Mouse (Mus musculus): ENCODE measurements around the gene Sf3a2. TPM values are rescaled to one million over a fixed set of nuclear protein-coding genes. Genes with fewer than 3 reads are reported as not detected.

The Sf3a2 gene
- 31.2 TPM for polyA plus RNA-seq (2014; fragmentation: Illumina TruSeq; extraction: RNeasy Lipid Tissue Mini Kit (QIAGEN cat#74804); ENCODE audit: low read depth, low replicate concordance)

DNA sequence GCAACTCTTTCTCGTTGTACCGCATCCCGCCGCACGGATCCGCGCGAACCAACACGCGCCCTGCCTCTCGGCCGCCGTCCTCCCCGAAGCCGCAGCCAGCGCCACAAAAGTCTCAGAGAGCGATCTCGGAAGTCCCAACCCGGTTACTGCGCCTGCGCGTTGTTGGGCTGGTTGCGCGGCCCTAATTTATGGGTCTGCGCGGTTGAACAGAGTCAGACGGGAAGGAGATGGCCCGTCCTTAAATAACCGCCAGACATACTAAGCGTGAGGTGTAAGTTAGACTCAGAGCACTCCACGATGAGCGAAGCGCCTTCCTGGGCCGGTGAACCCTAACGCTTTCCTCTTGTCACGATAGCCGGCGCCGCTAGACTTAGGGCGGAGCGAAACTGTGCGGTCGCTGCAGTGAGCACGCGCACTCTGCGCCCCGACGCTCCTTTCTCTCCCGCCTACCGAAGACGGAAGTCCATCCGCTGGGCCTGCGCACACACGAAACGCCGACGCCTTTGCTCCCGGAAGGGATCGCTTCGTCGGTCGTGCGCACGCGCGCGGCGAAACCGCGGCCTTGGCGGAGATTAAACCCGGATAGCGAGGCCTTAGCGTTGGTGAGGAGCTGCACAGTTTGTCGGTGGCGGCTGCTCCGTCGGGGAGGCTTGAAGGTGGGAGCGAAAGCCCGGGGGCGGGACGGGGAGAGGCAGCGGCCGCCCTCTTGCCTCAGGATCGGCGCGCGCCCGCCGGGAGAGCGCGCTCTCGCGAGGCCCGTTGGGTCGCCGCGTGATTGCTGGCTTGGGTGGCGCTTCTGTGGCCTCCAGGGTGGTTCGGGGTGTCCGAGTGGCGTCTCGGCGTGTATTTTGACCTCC is at the start of gene Sf3a2, which contains the start of gene Plekhj1:
Gene Sf3a2, plus strand, starts transcription at position 49 of the 857 bp plus-strand sequence.
Gene Plekhj1, minus strand, starts transcription at position 477 of the 857 bp plus-strand sequence.

DNA sequence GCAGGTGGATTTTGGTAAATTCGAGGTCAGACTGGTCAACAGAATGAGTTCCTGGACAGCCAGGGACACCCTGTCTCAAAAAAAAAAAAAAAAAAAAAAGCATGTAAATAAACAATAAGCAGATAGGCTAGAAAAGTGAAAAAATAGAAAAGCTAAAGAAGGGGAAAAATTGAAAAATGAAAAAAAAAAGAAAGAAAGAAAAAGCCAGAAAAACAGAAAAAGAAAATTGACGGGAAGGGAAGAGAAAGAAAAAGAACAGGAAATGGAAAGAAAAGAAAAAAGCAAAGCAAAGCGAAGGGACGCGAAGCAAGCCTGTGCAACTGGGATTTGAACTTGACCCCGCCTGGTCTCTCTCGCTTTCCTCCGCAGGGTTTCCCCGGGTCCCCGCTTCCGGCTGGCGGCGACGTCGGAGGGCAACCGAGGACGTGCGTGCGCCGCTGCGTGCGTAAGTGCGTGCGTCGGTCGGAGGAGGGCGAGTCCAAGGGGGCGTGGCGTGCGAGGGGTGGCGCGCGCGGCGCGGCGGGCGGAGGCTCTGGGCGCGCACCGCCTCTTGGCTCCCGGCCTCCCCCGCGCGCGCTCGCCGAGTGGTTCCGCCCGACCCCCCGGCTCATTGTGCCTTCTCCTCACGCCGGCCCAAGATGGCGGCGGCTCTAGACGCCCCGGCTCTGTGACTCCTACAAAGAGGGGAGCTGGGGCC is 43.3 kb upstream of the Sf3a2 start, which contains the start of gene Dot1l:
Gene Dot1l, plus strand, starts transcription at position 613 of the 697 bp plus-strand sequence.

DNA sequence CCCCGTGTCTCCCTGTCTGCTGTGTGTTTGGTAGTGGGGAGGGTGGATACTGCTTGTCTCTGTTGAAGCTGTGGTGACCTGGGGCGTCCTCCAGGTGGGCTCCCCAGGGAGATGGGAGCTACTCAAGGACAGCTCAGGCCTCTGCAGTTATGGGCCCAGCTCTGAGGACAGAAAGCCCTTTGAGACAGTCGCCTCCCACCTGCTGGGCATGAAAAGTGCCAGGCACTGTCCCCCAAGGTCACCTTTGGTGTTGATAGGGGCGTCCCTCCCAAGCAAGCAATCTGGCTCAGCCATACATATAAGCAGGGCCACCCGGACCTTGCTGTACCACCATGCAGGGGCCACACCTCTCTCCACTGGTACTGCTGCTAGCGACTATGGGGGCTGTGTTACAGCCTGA is 6.9 kb downstream of the Sf3a2 start, which contains the start of gene Amh:
Gene Amh, plus strand, starts transcription at position 328 of the 400 bp plus-strand sequence.

DNA sequence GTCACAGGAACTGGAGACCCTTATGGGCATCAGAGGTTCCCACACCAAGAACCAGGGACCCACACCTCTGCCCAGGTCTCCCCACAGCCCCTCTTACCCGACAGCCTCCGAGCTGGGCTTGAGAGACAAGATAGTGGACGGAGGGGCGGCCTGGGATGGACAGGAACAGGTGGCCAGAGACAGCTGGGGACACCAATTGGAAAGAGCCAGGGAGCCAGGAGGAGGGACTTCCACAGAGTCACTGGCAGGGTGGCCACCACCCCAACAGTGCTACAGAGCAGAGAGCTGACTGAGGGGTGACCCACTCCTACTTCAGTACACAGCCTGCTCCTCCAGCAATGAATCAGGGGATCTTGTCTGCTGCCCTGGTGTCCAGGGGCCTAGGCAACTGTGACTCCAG is 15.4 kb downstream of the Sf3a2 start, which contains the start of gene Jsrp1:
Gene Jsrp1, minus strand, starts transcription at position 133 of the 400 bp plus-strand sequence.

DNA sequence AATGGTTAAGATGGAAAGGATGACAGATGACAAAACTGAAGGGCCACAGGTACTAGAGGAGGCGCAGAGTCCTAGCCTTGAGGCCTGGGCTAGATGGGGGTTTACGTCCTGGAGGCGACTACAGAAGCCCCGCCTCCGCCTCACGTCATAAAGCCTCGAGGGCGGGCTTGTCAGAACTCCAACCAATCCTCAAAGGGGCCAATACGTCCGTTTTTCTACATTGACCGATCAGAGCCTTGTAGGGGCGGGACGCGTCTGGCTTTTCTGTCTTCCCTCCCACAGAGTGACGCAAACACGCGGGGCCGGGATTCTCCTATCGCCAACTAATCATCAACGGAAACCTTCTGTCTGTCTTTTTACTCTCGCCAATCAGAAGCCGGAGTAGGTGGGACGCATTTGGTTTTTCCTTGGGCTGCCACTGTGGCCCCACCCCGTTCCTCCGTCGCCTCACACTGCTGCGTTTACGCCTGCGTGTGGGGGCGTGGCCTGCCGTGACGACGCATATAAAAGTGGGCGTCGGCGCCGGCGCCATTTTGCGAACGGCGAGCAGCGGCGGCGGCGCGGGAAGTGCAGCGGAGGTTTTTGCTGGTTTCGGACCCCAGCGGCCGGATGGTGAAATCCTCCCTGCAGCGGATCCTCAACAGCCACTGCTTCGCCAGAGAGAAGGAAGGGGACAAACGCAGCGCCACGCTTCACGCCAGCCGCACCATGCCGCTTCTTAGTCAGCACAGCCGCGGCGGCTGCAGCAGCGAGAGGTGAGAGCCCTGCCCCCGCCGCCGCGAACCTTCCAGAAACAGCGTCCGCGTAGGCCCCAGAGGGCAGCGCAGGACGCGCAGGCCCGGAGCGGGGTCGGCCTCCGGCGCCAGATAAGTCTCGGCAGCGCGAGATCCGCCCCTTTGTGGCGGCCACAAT is 28.4 kb downstream of the Sf3a2 start, which contains the start of gene Oaz1:
Gene Oaz1, plus strand, starts transcription at position 506 of the 912 bp plus-strand sequence.

DNA sequence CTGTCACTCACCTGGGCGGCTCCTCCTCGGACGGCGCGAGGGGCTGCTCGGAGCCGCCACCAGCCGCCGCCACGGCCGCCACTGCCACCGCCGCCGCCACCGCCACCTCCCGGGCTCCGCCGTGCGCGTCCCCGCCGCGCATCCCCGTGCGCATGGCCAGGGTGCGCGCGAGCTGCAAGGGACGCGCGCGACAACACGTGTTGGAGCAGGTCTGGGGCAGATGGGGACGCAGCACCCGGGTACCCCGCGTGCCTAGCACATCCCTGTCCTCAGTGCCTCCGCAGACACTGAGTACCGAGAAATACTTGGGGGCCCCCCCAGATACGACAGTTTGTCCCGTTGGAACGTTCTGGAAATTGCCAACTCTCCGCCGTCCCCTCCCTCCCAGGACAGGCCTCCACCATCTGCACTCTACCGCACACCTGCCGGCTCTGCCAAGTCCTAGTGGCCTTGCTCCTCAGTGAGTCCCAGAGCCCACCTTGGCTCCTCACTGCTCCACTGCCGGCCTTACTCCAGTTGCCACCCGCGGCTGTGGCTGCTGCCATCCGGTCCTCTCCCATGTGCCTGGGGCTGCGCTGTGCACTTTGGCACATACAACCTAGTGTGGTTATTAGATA is 46.0 kb downstream of the Sf3a2 start, which contains the start of gene Lingo3:
Gene Lingo3, minus strand, starts transcription at position 109 of the 617 bp plus-strand sequence.

Other genes starting within 250 kb of the Sf3a2 start
- gene Rexo1, start 236.6 kb upstream of the Sf3a2 start, polyA plus RNA-seq (2014; fragmentation: Illumina TruSeq; extraction: RNeasy Lipid Tissue Mini Kit (QIAGEN cat#74804); ENCODE audit: low read depth, low replicate concordance), result 24.3 TPM
- 16.1 TPM for gene Klf16, start 220.9 kb upstream of the Sf3a2 start, polyA plus RNA-seq (2014; fragmentation: Illumina TruSeq; extraction: RNeasy Lipid Tissue Mini Kit (QIAGEN cat#74804); ENCODE audit: low read depth, low replicate concordance)
- gene Abhd17a, start 207.9 kb upstream of the Sf3a2 start, polyA plus RNA-seq (2014; fragmentation: Illumina TruSeq; extraction: RNeasy Lipid Tissue Mini Kit (QIAGEN cat#74804); ENCODE audit: low read depth, low replicate concordance), result 72.8 TPM
- gene Scamp4, start 195.3 kb upstream of the Sf3a2 start, polyA plus RNA-seq (2014; fragmentation: Illumina TruSeq; extraction: RNeasy Lipid Tissue Mini Kit (QIAGEN cat#74804); ENCODE audit: low read depth, low replicate concordance), result 49.8 TPM
- 3.3 TPM for gene Adat3, start 195.3 kb upstream of the Sf3a2 start, polyA plus RNA-seq (2014; fragmentation: Illumina TruSeq; extraction: RNeasy Lipid Tissue Mini Kit (QIAGEN cat#74804); ENCODE audit: low read depth, low replicate concordance)
- 1.5 TPM for gene Gm49322, start 192.2 kb upstream of the Sf3a2 start, polyA plus RNA-seq (2014; fragmentation: Illumina TruSeq; extraction: RNeasy Lipid Tissue Mini Kit (QIAGEN cat#74804); ENCODE audit: low read depth, low replicate concordance)
- 139 TPM for gene Csnk1g2, start 175.4 kb upstream of the Sf3a2 start, polyA plus RNA-seq (2014; fragmentation: Illumina TruSeq; extraction: RNeasy Lipid Tissue Mini Kit (QIAGEN cat#74804); ENCODE audit: low read depth, low replicate concordance)
- 51.0 TPM for gene Btbd2, start 141.1 kb upstream of the Sf3a2 start, polyA plus RNA-seq (2014; fragmentation: Illumina TruSeq; extraction: RNeasy Lipid Tissue Mini Kit (QIAGEN cat#74804); ENCODE audit: low read depth, low replicate concordance)
- 248 TPM for gene Mknk2, start 120.1 kb upstream of the Sf3a2 start, polyA plus RNA-seq (2014; fragmentation: Illumina TruSeq; extraction: RNeasy Lipid Tissue Mini Kit (QIAGEN cat#74804); ENCODE audit: low read depth, low replicate concordance)
- gene Mob3a, start 96.2 kb upstream of the Sf3a2 start, polyA plus RNA-seq (2014; fragmentation: Illumina TruSeq; extraction: RNeasy Lipid Tissue Mini Kit (QIAGEN cat#74804); ENCODE audit: low read depth, low replicate concordance), result 18.5 TPM
- 56.3 TPM for gene Izumo4, start 96.0 kb upstream of the Sf3a2 start, polyA plus RNA-seq (2014; fragmentation: Illumina TruSeq; extraction: RNeasy Lipid Tissue Mini Kit (QIAGEN cat#74804); ENCODE audit: low read depth, low replicate concordance)
- 80.0 TPM for gene Ap3d1, start 55.9 kb upstream of the Sf3a2 start, polyA plus RNA-seq (2014; fragmentation: Illumina TruSeq; extraction: RNeasy Lipid Tissue Mini Kit (QIAGEN cat#74804); ENCODE audit: low read depth, low replicate concordance)
- gene Dot1l, start 43.0 kb upstream of the Sf3a2 start, polyA plus RNA-seq (2014; fragmentation: Illumina TruSeq; extraction: RNeasy Lipid Tissue Mini Kit (QIAGEN cat#74804); ENCODE audit: low read depth, low replicate concordance), result 37.2 TPM
- gene Plekhj1, start 428 bp downstream of the Sf3a2 start, polyA plus RNA-seq (2014; fragmentation: Illumina TruSeq; extraction: RNeasy Lipid Tissue Mini Kit (QIAGEN cat#74804); ENCODE audit: low read depth, low replicate concordance), result 48.9 TPM
- 0.19 TPM for gene Amh, start 7.0 kb downstream of the Sf3a2 start, polyA plus RNA-seq (2014; fragmentation: Illumina TruSeq; extraction: RNeasy Lipid Tissue Mini Kit (QIAGEN cat#74804); ENCODE audit: low read depth, low replicate concordance)
- gene Jsrp1, start 15.3 kb downstream of the Sf3a2 start, polyA plus RNA-seq (2014; fragmentation: Illumina TruSeq; extraction: RNeasy Lipid Tissue Mini Kit (QIAGEN cat#74804); ENCODE audit: low read depth, low replicate concordance), result not detected
- 485 TPM for gene Oaz1, start 28.5 kb downstream of the Sf3a2 start, polyA plus RNA-seq (2014; fragmentation: Illumina TruSeq; extraction: RNeasy Lipid Tissue Mini Kit (QIAGEN cat#74804); ENCODE audit: low read depth, low replicate concordance)
- gene Lingo3, start 45.8 kb downstream of the Sf3a2 start, polyA plus RNA-seq (2014; fragmentation: Illumina TruSeq; extraction: RNeasy Lipid Tissue Mini Kit (QIAGEN cat#74804); ENCODE audit: low read depth, low replicate concordance), result not detected
- gene Lsm7, start 57.0 kb downstream of the Sf3a2 start, polyA plus RNA-seq (2014; fragmentation: Illumina TruSeq; extraction: RNeasy Lipid Tissue Mini Kit (QIAGEN cat#74804); ENCODE audit: low read depth, low replicate concordance), result 80.8 TPM
- gene Sppl2b, start 57.1 kb downstream of the Sf3a2 start, polyA plus RNA-seq (2014; fragmentation: Illumina TruSeq; extraction: RNeasy Lipid Tissue Mini Kit (QIAGEN cat#74804); ENCODE audit: low read depth, low replicate concordance), result 22.0 TPM
- gene Tmprss9, start 73.7 kb downstream of the Sf3a2 start, polyA plus RNA-seq (2014; fragmentation: Illumina TruSeq; extraction: RNeasy Lipid Tissue Mini Kit (QIAGEN cat#74804); ENCODE audit: low read depth, low replicate concordance), result 0.10 TPM
- gene Timm13, start 102.8 kb downstream of the Sf3a2 start, polyA plus RNA-seq (2014; fragmentation: Illumina TruSeq; extraction: RNeasy Lipid Tissue Mini Kit (QIAGEN cat#74804); ENCODE audit: low read depth, low replicate concordance), result 135 TPM
- gene Lmnb2, start 120.0 kb downstream of the Sf3a2 start, polyA plus RNA-seq (2014; fragmentation: Illumina TruSeq; extraction: RNeasy Lipid Tissue Mini Kit (QIAGEN cat#74804); ENCODE audit: low read depth, low replicate concordance), result 11.7 TPM
- gene Gadd45b, start 131.9 kb downstream of the Sf3a2 start, polyA plus RNA-seq (2014; fragmentation: Illumina TruSeq; extraction: RNeasy Lipid Tissue Mini Kit (QIAGEN cat#74804); ENCODE audit: low read depth, low replicate concordance), result 7.9 TPM
- gene Gng7, start 216.7 kb downstream of the Sf3a2 start, polyA plus RNA-seq (2014; fragmentation: Illumina TruSeq; extraction: RNeasy Lipid Tissue Mini Kit (QIAGEN cat#74804); ENCODE audit: low read depth, low replicate concordance), result 5.7 TPM
- gene Diras1, start 227.5 kb downstream of the Sf3a2 start, polyA plus RNA-seq (2014; fragmentation: Illumina TruSeq; extraction: RNeasy Lipid Tissue Mini Kit (QIAGEN cat#74804); ENCODE audit: low read depth, low replicate concordance), result not detected
- 17.6 TPM for gene Slc39a3, start 239.2 kb downstream of the Sf3a2 start, polyA plus RNA-seq (2014; fragmentation: Illumina TruSeq; extraction: RNeasy Lipid Tissue Mini Kit (QIAGEN cat#74804); ENCODE audit: low read depth, low replicate concordance)